Mouse (Mus musculus) intestine, embryonic 16.5 days (tissue): ENCODE results near the gene Abhd14a. TPM values are rescaled to one million over a fixed set of nuclear protein-coding genes. Genes with fewer than 3 reads are reported as not detected.

ENCODE experiments used
- ATAC-seq: fragments of 200-750 bp; cut with Nextera tagmentation; 2 replicates; pipeline ENCODE4 v1.8.0; 2017; ENCODE audit warnings: moderate TSS enrichment, moderate library complexity
- H3K27ac ChIP-seq: fragments of 300-500 bp; sonication (generic); 2 replicates; pipeline ENCODE4 v1.5.1; 2014; ENCODE audit warnings: mild to moderate bottlenecking, low read length
- H3K27me3 ChIP-seq: fragments of 300-500 bp; sonication (generic); replicated peaks from 2 replicates; pipeline ENCODE4 v1.6.1; 2014; ENCODE audit warnings: low read length, control low read depth, mixed read lengths; ENCODE audit not compliant: control insufficient read depth, insufficient read depth
- H3K36me3 ChIP-seq: fragments of 300-500 bp; sonication (generic); 2 replicates; pipeline ENCODE4 v1.6.1; 2014; ENCODE audit warnings: low read length, control low read depth; ENCODE audit not compliant: control insufficient read depth, insufficient read depth
- H3K4me1 ChIP-seq: fragments of 300-500 bp; sonication (generic); 2 replicates; pipeline ENCODE4 v1.6.1; 2014; ENCODE audit warnings: low read length, control low read depth, mixed read lengths; ENCODE audit not compliant: control insufficient read depth, insufficient read depth
- H3K4me2 ChIP-seq: fragments of 300-500 bp; sonication (generic); 2 replicates; pipeline ENCODE4 v1.6.1; 2014; ENCODE audit warnings: low read depth, low read length, control low read depth
- H3K4me3 ChIP-seq: fragments of 300-500 bp; sonication (generic); 2 replicates; pipeline ENCODE4 v1.5.1; 2014; ENCODE audit warnings: mild to moderate bottlenecking, low read length
- H3K9ac ChIP-seq: fragments of 300-500 bp; sonication (generic); 2 replicates; pipeline ENCODE4 v1.6.1; 2014; ENCODE audit warnings: low read depth, low read length
- H3K9me3 ChIP-seq: fragments of 300-500 bp; sonication (generic); 2 replicates; pipeline ENCODE4 v1.6.1; 2016; ENCODE audit warnings: low read length, control low read depth; ENCODE audit not compliant: control insufficient read depth
- WGBS: fragments of 180-500 bp; shearing (Covaris S2); extraction: QIAGEN DNeasy Blood & Tissue Kit; methylation state at CpG from one replicate; pipeline ENCODE4 v1.1.7; 2014; 5-methylcytosine and 5-hydroxymethylcytosine counted together
- polyA plus RNA-seq: library from polyadenylated mRNA; unstranded; fragments of >200 nt; fragmentation: Nextera tagmentation; extraction: Ambion mirVana; gene quantifications from 2 replicates; pipeline ENCODE4 v1.2.1, GENCODE M21; 2015

Abhd14a gene
- polyA plus RNA-seq, 1 experiment from 2014 or later, result 52.0 TPM

GRCm38 (mm10) chr9:106450661-106451060 lies 3.2 kb upstream of the Abhd14a start:
- no peak for ATAC-seq
- Histone ChIP-seq H3K4me3 (0 out of 2 replicates have a peak overlapping the region, but pooled peaks have one; percentile 8), H3K36me3 (no peaks in the 10 kb centered on the region), H3K27ac (peak overlapping the region; percentile 34; the same call in 1 of the 2 replicates), H3K9me3 (no peaks in the 10 kb centered on the region), H3K27me3 (no peaks in the 10 kb centered on the region), H3K4me2 (peak overlapping the region; percentile 33), H3K4me1 (peaks cover 64% of the 10 kb centered on the region), H3K9ac (no peak overlapping the region)
- WGBS, result 14% methylated on average over 9 of the region's 9 CpGs

- Histone ChIP-seq H3K4me1 (peaks cover 65% of the 10 kb centered on the region), H3K36me3 (no peaks in the 10 kb centered on the region), H3K9ac (no peak overlapping the region), H3K27ac (no peak overlapping the region), H3K9me3 (no peaks in the 10 kb centered on the region), H3K4me3 (no peak overlapping the region), H3K27me3 (no peaks in the 10 kb centered on the region), H3K4me2 (no peak overlapping the region; the same call in 1 of the 2 replicates)
- no peak for ATAC-seq
- WGBS, result 87% methylated on average over 8 of the region's 8 CpGs
These were observed 2.5 kb upstream of the Abhd14a start for GRCm38 (mm10) chr9:106449947-106450346.

GRCm38 (mm10) chr9:106448498-106449031 lies 1.1 kb upstream of the Abhd14a start:
- Histone ChIP-seq H3K4me1 (peaks cover 57% of the 10 kb centered on the region), H3K27me3 (no peaks in the 10 kb centered on the region), H3K4me3 (peak overlapping the region; percentile 63), H3K9me3 (no peaks in the 10 kb centered on the region), H3K36me3 (no peaks in the 10 kb centered on the region), H3K9ac (peak overlapping the region; percentile 81), H3K4me2 (peak overlapping the region; percentile 73), H3K27ac (peak overlapping the region; percentile 77)
- peak; percentile 60 for ATAC-seq
- WGBS, result under 1% methylated on average over 23 of the region's 23 CpGs

- peak overlapping the region; percentile 60 for H3K4me3 ChIP-seq
- H3K9me3 ChIP-seq, result no peaks in the 10 kb centered on the region
- 31% methylated on average over 9 of the region's 9 CpGs for WGBS
- no peaks in the 10 kb centered on the region for H3K36me3 ChIP-seq
- peak overlapping the region; percentile 73 for H3K4me2 ChIP-seq
- peak; percentile 8 for ATAC-seq
- no peaks in the 10 kb centered on the region for H3K27me3 ChIP-seq
- H3K9ac ChIP-seq, result peak overlapping the region; percentile 81
- peaks cover 53% of the 10 kb centered on the region for H3K4me1 ChIP-seq
- H3K27ac ChIP-seq, result peak overlapping the region; percentile 77
These were observed 473 bp upstream of the Abhd14a start for GRCm38 (mm10) chr9:106447951-106448350.

- Histone ChIP-seq H3K9me3 (no peaks in the 10 kb centered on the region), H3K9ac (no peak overlapping the region), H3K4me2 (no peak overlapping the region), H3K27ac (no peak overlapping the region), H3K36me3 (no peaks in the 10 kb centered on the region), H3K4me3 (no peak overlapping the region), H3K27me3 (no peaks in the 10 kb centered on the region), H3K4me1 (peaks cover 34% of the 10 kb centered on the region)
- 60% methylated on average over 4 of the region's 4 CpGs for WGBS
- no peak for ATAC-seq
These were observed 2.6 kb downstream of the Abhd14a start for GRCm38 (mm10) chr9:106444836-106445235.

GRCm38 (mm10) chr9:106442680-106443079 lies 4.8 kb downstream of the Abhd14a start:
- Histone ChIP-seq H3K27me3 (no peaks in the 10 kb centered on the region), H3K4me2 (no peak overlapping the region), H3K9ac (no peak overlapping the region), H3K36me3 (no peaks in the 10 kb centered on the region), H3K4me3 (no peak overlapping the region), H3K9me3 (no peaks in the 10 kb centered on the region), H3K27ac (no peak overlapping the region), H3K4me1 (peaks cover 25% of the 10 kb centered on the region)
- ATAC-seq, result no peak
- 77% methylated on average over 5 of the region's 5 CpGs for WGBS

- Histone ChIP-seq H3K27me3 (no peaks in the 10 kb centered on the region), H3K9ac (peak overlapping the region; percentile 35), H3K9me3 (no peaks in the 10 kb centered on the region), H3K4me1 (peaks cover 40% of the 10 kb centered on the region), H3K4me3 (no peak overlapping the region), H3K4me2 (no peak overlapping the region), H3K36me3 (0 out of 2 replicates have a peak, but pooled peaks cover 8% of the 10 kb centered on the region), H3K27ac (no peak overlapping the region)
- no peak for ATAC-seq
- WGBS, result 75% methylated on average over 9 of the region's 9 CpGs
These were observed 10.9 kb downstream of the Abhd14a start for GRCm38 (mm10) chr9:106436566-106436965.

GRCm38 (mm10) chr9:106433389-106433788 lies 14.1 kb downstream of the Abhd14a start:
- peak overlapping the region; percentile 35; the same call in 1 of the 2 replicates for H3K9ac ChIP-seq
- ATAC-seq, result no peak

GRCm38 (mm10) chr9:106430015-106430264 lies 17.5 kb downstream of the Abhd14a start:
- peak overlapping the region; percentile 96 for H3K9ac ChIP-seq
- H3K27me3 ChIP-seq, result no peaks in the 10 kb centered on the region
- H3K27ac ChIP-seq, result peak overlapping the region; percentile 82
- H3K4me2 ChIP-seq, result peak overlapping the region; percentile 82
- 1% methylated on average over 4 of the region's 4 CpGs for WGBS
- peak overlapping the region; percentile 89 for H3K4me3 ChIP-seq
- no peak for ATAC-seq
- peaks cover 30% of the 10 kb centered on the region for H3K4me1 ChIP-seq
- H3K36me3 ChIP-seq, result 0 out of 2 replicates have a peak, but pooled peaks cover 8% of the 10 kb centered on the region
- no peaks in the 10 kb centered on the region for H3K9me3 ChIP-seq

More at GRCm38 (mm10) chr9:106433389-106433788, 14.1 kb downstream of the Abhd14a start:
- no peaks in the 10 kb centered on the region for H3K9me3 ChIP-seq
- no peak overlapping the region for H3K4me3 ChIP-seq
- 0 out of 2 replicates have a peak, but pooled peaks cover 8% of the 10 kb centered on the region for H3K36me3 ChIP-seq
- H3K27ac ChIP-seq, result 0 out of 2 replicates have a peak overlapping the region, but pooled peaks have one; percentile 30
- 67% methylated on average over 7 of the region's 7 CpGs for WGBS
- no peak overlapping the region for H3K4me2 ChIP-seq
- H3K4me1 ChIP-seq, result peaks cover 45% of the 10 kb centered on the region
- H3K27me3 ChIP-seq, result no peaks in the 10 kb centered on the region
